1 mouse cellular context compared by ENCODE assay signal in the genomic region with DNA sequence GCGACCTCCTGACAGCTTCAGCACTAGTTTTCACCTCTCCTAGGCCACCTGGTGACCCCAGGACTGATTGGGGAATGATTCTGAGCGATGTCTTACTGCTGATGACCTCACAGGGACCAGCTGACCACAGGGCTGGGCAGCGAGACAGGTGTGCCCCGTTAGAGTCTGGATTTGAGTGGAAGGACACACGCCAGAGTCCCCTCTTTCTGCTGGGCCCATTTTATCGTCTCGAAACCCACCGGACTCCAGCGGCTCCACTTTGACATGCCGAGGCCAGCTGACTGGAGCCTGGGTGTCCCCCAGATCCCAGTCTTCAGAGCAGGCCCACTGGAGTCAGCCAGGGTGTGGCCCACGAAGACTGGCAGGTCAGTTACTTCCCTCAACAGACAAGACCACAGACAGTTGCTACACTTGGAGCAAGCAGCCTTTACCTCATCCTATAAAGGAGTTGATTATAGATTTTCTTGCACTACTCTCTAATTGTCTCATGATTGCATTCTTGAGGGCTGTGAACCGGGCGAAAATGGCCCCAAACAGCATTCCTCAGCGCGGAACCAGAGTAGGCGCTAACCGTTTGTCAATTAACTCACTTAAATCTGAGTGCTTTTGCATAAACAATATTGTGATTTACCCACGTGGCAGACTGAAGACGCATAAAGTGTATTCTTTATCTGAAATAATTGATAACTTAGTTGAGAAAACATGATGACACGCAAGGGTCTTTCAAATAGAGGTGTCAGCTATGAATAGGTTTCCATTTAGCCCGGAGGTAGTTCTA.
A peak's percentile ranks its signal among the peaks of the same experiment; 100 is the strongest.
TF ChIP-seq lines count a peak whose summit lies in the region.

No protein-coding gene starts in this region.

TF ChIP-seq in C2C12, 6 proteins besides CTCF, POLR2A, EP300 and RAD21:
- TF ChIP-seq MYOG (IDR thresholded peaks at IDR 0.05; ENCODE audit: control insufficient read depth, extremely low read depth, insufficient read length) = no peak
- TF ChIP-seq MYOD1 (IDR thresholded peaks at IDR 0.05; ENCODE audit: control insufficient read depth, insufficient read length, low read depth) = peak; percentile 49
